Mouse (Mus musculus): Measurements from ENCODE around the gene Ddit4.
"Not testable (repeated sequence)": the region's sequence is repeated elsewhere in the genome, so short reads cannot be mapped to it uniquely, and the experiment has no call there.

Ddit4 gene

GRCm38 (mm10) chr10:59951211-59952151, at the start of gene Ddit4:
Ddit4 (minus strand) TSS chr10:59951834.
- DNase-seq (ENCODE audit: low read depth, low spot score), result peak; percentile 99

- no peak for DNase-seq (ENCODE audit: low read depth, low spot score)
These were observed 47.4 kb upstream of the Ddit4 start for GRCm38 (mm10) chr10:59999057-59999456.

GRCm38 (mm10) chr10:59997591-59997990, 46.0 kb upstream of the Ddit4 start:
- DNase-seq (ENCODE audit: low read depth, low spot score), result peak; percentile 83

- DNase-seq (ENCODE audit: low read depth, low spot score), result no peak
These were observed 44.3 kb upstream of the Ddit4 start for GRCm38 (mm10) chr10:59995889-59996288.

GRCm38 (mm10) chr10:59993813-59994212, 42.2 kb upstream of the Ddit4 start:
- DNase-seq (ENCODE audit: low read depth, low spot score), result not testable (repeated sequence)

GRCm38 (mm10) chr10:59992024-59992423, 40.4 kb upstream of the Ddit4 start:
- DNase-seq (ENCODE audit: low read depth, low spot score), result no peak

GRCm38 (mm10) chr10:59991262-59991880, 39.7 kb upstream of the Ddit4 start:
- DNase-seq (ENCODE audit: low read depth, low spot score), result no peak

- no peak for DNase-seq (ENCODE audit: low read depth, low spot score)
These were observed 38.8 kb upstream of the Ddit4 start for GRCm38 (mm10) chr10:59990393-59990792.

- no peak for DNase-seq (ENCODE audit: low read depth, low spot score)
These were observed 36.4 kb upstream of the Ddit4 start for GRCm38 (mm10) chr10:59988036-59988435.

- no peak for DNase-seq (ENCODE audit: low read depth, low spot score)
These were observed 30.8 kb upstream of the Ddit4 start for GRCm38 (mm10) chr10:59982379-59982873.

- DNase-seq (ENCODE audit: low read depth, low spot score), result no peak
These were observed 30.2 kb upstream of the Ddit4 start for GRCm38 (mm10) chr10:59981792-59982191.

GRCm38 (mm10) chr10:59981336-59981735, 29.7 kb upstream of the Ddit4 start:
- no peak for DNase-seq (ENCODE audit: low read depth, low spot score)

- DNase-seq (ENCODE audit: low read depth, low spot score), result no peak
These were observed 29.2 kb upstream of the Ddit4 start for GRCm38 (mm10) chr10:59980815-59981244.

GRCm38 (mm10) chr10:59978873-59979743, 27.5 kb upstream of the Ddit4 start:
- no peak for DNase-seq (ENCODE audit: low read depth, low spot score)

GRCm38 (mm10) chr10:59978401-59978800, 26.8 kb upstream of the Ddit4 start:
- DNase-seq (ENCODE audit: low read depth, low spot score), result no peak

- DNase-seq (ENCODE audit: low read depth, low spot score), result no peak
These were observed 26.2 kb upstream of the Ddit4 start for GRCm38 (mm10) chr10:59977715-59978343.

GRCm38 (mm10) chr10:59977141-59977540, 25.5 kb upstream of the Ddit4 start:
- DNase-seq (ENCODE audit: low read depth, low spot score), result peak; percentile 46

GRCm38 (mm10) chr10:59974786-59975185, 23.2 kb upstream of the Ddit4 start:
- DNase-seq (ENCODE audit: low read depth, low spot score), result no peak

- DNase-seq (ENCODE audit: low read depth, low spot score), result peak; percentile 91
These were observed 22.6 kb upstream of the Ddit4 start for GRCm38 (mm10) chr10:59974191-59974664.

GRCm38 (mm10) chr10:59973400-59973799, 21.8 kb upstream of the Ddit4 start:
- no peak for DNase-seq (ENCODE audit: low read depth, low spot score)

- no peak for DNase-seq (ENCODE audit: low read depth, low spot score)
These were observed 21.4 kb upstream of the Ddit4 start for GRCm38 (mm10) chr10:59972999-59973398.
